Mouse (Mus musculus) C2C12 (cell line): ENCODE results near the gene Cacna1a.

Experiments used
- CTCF ChIP-seq: IDR thresholded peaks from one replicate; pipeline ENCODE4 v1.5.1; 2011; ENCODE audit not compliant: control insufficient read depth, insufficient read depth, insufficient read length
- FOSL1 ChIP-seq: IDR thresholded peaks from one replicate; pipeline ENCODE4 v1.8.0; 2011; ENCODE audit warnings: mild to moderate bottlenecking, low read length; ENCODE audit not compliant: poor library complexity, insufficient read depth, severe bottlenecking
- MYOG ChIP-seq: IDR thresholded peaks from one replicate; pipeline ENCODE4 v1.6.1; 2011; ENCODE audit not compliant: control insufficient read depth, insufficient read length; ENCODE audit errors: extremely low read depth

GRCm38 (mm10) chr8:84370972-84371371 lies 17.3 kb upstream of the Cacna1a start:
- TF ChIP-seq MYOG, result no peak
- TF ChIP-seq CTCF, result no peak
- TF ChIP-seq FOSL1, result no peak
